Mouse (Mus musculus) testis, adult 2 months (tissue): Measurements from ENCODE around the gene Ncoa5.
A peak's percentile ranks its signal among the peaks of the same experiment; 100 is the strongest.

Source experiments
- CTCF ChIP-seq: fragments of 200-500 bp; IDR thresholded peaks from 2 replicates; pipeline ENCODE4 v1.5.1; 2012; ENCODE audit warnings: low read depth, mild to moderate bottlenecking, inconsistent platforms, low read length, moderate library complexity; ENCODE audit not compliant: control insufficient read depth, insufficient read depth, insufficient replicate concordance
- POLR2A ChIP-seq: fragments of 200-500 bp; IDR thresholded peaks from 2 replicates; pipeline ENCODE4 v1.6.1; 2012; ENCODE audit warnings: low read depth, mild to moderate bottlenecking, inconsistent platforms, low read length, moderate library complexity; ENCODE audit not compliant: control insufficient read depth

- TF ChIP-seq CTCF (peak; percentile 88), POLR2A (no peak)
Observed at GRCm38 (mm10) chr2:164953224-164953623, 81.4 kb downstream of the Ncoa5 start.
